Mouse (Mus musculus) embryo, embryonic 10.5 days (tissue): Measurements from ENCODE around the gene St6galnac5.

Experiments used
- DNase-seq: peaks from one replicate; pipeline ENCODE4 v3.0.0-alpha.2; 2015; ENCODE audit warnings: low spot score

Gene St6galnac5

DNA sequence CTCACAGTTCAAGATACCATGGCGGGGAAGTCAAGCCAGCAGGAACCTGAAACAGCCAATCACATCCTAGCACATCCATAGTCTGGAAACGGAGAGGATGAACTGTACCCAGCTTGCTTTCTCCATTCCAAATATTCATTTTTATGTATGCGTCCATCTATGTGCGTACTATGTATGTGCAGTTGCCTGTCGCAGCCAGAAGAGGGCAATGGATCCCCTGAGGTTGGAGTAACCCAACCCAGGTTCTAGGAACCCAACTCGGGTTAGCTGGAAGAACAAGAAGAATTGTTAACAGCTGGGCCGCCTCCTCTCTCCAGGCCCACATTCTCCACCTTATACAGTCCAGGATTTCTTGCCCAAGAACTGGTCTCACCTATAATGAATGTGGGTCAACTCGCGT is 31.1 kb downstream of the St6galnac5 start:
- DNase-seq = no peak

DNA sequence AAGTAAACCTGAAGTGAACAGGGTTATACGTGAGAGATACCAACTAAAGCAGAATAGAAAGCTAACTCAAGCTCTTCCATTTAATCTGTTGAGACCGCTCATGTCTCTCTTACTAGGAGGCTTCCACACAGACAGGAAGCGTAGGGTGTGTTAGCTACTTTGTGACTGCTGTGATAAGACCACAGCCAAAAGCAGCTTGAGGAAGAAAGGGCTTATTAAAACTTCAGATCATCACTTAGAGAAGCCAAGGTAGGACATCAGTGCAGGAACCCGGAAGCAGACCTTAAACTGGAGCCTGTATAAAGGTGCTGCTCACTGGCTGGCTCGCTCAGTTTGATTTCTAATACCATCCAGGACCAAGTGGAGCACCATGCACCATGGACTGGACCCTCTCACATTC is 31.7 kb downstream of the St6galnac5 start:
- DNase-seq = no peak

DNA sequence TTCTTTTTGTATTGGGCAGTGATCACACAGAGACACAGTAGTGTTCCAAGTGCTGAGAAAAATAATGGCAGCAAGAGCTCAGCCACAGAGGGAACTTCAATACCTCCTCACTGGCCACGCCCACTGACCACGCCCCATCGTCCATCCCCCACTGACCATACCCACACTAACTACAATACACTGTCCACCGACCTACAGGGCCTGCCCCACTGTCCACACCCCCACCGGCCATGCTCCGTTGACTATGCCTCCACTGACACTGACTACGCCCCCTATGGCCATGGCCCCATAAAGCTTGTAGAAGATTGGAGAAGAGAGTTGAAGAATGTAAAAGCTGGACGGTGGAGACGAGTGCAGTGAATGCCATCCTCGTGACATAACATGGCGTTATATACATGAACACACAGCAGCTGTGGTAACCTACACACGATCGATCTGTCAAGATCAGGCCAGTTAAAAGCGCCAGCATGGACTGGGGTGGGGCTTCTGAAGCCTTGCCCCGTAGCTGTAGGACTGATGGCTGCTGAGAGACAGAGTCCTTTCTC is 32.7 kb downstream of the St6galnac5 start:
- DNase-seq = no peak

DNA sequence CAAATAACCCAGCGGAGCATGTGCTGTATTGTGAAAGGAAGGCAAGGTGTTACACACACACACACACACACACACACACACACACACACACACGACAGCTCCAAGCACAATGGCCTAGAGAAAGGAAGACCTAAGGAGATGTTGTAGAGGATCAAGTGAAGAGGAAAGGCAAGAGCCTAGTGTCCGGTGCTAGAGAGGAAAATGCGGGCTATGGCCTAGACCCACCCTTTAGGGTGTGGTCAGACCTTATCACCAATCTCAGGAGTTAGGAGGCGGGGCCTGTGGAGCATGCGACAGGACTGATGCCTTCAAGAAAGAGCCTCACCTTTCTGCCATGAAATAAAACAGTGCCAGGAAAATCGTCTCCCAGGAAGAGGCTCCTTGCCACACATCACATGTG is 33.5 kb downstream of the St6galnac5 start:
- DNase-seq = no peak

DNA sequence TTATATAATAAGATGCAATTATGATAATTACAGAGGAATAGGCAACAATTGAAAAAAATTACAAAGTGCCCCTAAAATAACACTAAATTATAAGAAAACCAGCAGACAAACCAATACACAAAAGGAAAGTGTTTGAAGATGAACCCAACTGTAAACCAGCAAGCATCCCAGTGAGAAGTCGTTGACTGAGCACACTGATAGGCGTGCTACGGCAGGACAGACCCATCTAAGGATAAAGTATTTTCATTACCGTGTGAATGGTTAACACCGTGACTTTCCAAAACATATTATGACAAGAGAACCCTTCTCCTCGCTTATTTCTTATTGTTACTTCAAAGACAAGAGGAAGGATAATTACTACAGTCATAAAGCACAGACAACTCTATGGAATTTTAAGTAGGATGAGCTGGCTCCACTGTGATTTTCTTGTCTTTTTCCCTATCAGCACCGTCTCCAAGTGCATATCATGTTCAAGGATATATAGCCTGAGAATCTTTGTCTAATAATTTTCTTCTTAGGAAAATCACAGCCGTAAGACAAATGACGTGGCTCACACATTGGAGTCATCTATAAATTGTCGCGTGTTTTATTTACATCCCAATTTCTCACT is 34.9 kb downstream of the St6galnac5 start:
- DNase-seq = no peak

DNA sequence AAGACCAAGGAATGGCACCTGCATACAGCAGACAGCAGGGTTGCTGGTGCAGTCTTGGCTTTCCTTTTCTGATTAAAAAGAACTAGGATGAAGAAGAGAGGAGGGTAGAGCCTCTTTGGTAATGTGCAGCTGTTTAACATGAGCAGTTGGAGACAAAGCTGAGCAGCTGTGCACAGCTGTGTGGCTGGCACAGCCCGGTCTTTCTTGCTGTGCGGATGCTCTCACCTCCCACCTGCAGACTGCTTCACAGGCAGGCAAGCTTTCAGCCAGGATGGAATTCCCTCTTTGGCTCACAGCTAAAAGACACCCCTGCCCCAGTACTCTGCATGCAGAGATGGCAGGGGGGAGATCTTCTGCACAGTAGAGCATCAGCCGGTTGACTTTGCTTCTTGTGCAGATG is 37.3 kb downstream of the St6galnac5 start:
- no peak for DNase-seq

DNA sequence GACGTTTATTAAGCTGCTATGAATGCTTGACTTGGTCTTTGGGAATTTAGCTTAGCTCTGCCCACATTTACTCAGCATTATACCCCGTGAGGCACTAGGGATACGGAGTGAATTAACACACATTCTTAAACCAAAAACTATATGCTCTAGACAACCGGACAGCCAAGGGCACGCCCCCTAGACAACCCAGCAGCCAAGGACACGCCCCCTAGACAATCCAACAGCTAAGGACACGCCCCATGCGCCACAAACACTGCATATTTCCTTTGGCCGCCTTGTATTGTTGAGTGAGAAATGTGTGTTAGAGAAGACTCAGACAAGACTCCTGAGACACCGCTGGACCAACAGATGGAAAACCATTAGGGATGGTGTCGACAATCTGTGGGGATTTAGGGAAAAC is 39.1 kb downstream of the St6galnac5 start:
- DNase-seq = peak; percentile 44

DNA sequence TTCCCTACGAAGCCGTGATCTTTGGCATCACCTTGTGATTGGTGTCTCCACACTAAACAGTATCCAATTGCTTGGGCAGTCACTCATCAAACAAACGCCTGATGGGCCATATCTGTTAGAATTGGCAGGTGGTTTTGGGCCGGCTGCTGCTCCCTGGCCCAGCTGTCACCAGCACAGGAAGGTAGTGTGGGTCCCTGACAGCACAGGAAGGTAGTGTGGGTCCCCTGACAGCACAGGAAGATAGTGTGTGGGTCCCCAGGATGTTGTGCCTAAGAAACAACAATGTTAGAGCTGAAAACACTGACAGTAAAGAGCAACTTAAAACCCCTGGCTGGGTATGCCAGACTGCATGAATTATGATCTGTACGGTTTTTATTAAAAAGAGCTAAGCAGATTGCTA is 40.4 kb downstream of the St6galnac5 start:
- no peak for DNase-seq

DNA sequence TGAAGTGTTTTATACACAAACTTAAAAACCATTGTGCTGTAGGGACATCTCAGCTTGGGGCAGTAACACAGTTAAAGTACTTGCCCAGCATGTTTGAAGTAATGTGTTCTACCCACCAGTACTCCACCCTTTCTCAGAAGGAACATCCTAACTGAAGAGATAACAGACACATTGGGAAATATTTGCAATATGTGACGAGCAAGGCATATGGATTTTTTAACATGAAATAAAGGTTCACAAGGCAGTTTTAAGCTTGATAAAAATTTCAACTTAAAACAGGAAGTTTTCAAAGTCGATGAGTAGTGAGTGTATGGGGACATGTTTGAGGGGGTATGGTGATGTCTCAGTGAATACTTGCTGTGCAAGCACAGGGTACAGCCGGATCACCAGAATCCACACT is 45.7 kb downstream of the St6galnac5 start:
- no peak for DNase-seq

DNA sequence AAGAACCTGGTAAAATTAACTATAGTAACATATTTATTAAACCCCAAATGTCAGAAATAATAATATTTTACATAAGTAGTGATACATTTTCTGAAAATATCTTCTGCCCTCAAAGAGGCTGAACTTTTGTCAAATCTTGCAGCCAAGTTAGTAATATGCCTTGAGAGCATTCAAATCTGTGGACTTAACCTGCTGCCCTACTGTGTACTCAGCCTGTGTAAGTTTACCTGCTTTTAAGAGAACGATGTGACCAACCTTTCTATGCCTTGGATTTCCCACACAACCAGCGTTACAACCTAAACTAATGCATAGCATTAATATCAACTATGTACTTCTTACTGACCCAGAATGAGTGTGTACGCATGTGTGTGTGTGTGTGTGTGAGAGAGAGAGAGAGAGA is 48.3 kb downstream of the St6galnac5 start:
- no peak for DNase-seq

DNA sequence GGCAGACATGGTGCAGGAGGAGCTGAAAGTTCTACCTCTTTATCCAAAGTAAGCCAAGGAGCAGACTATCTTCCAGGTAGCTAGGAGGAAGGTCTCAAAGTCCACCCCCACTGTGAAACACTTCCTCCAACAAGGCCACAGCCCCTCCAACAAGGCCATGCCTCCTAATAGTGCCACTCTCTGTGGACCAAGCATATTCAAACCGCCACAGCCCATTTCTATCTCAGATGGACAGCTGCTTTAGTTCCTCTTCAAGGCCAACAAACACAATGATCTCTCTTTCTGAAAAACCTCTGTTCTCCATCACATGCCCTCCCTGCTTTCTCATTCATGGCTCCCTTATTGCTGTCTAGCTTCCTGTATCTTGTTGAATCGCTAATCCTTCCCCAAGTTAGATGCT is 49.5 kb downstream of the St6galnac5 start:
- no peak for DNase-seq

DNA sequence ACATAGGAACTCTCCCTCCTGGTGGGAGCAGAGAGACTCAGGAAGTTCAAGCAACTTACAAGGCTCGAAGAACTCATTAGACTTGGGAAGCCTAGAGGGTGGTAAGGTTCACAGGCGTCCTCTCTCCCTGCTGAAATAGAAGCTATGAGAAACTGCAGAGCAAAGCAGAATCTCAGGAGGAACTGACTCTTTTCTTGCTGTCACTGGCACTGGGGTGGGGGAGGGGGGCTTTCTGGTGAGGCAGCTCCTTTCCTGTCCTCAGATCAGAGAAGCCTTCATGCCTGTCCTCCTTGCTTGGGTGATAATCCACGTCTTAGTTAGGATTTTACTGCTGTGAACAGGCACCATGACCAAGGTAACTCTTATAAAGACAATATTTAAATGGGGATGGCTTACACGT is 50.0 kb downstream of the St6galnac5 start:
- DNase-seq = no peak

DNA sequence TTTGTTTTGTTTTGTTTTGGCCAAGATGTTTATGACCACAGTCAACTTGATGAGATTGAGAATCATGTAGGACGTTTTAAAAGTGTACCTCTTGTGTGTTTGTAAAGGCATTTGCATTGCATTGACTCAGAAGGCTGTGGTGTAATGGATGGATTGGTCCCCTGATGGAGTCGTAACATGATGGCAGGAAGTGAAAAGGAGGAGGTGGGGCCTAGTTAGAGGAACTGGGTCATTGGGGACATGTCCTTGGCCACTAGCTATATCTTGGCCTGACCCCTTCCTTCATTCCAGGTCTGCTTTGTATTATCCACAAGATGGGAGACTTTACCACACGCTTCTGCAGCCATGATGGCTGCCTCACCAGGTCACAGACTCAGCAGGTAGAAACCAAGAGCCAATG is 50.7 kb downstream of the St6galnac5 start:
- DNase-seq = no peak

DNA sequence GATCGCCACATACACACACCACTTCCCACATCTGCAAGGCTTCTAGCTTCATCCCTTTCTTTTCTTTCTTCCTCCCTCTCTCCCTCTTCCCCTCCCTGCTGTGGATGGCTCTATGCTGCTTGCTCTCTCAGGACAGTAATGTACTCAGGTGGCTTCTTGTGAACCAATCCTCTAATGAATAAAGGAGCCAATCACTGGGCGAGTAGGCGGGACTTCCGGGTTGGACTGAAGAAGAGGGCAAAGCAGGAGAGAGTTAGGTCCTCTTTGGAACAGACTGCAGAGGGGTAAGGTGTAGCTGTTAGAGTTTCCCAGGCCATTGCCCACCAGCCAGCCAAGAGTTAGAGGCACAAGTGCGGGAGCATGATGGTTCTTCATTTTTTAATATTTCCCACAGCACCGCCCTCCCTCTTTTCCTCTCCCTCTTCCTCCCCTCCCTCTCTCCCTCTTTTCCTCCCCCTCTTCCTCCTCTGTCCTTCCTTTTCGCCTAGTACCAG is 52.2 kb downstream of the St6galnac5 start:
- no peak for DNase-seq

DNA sequence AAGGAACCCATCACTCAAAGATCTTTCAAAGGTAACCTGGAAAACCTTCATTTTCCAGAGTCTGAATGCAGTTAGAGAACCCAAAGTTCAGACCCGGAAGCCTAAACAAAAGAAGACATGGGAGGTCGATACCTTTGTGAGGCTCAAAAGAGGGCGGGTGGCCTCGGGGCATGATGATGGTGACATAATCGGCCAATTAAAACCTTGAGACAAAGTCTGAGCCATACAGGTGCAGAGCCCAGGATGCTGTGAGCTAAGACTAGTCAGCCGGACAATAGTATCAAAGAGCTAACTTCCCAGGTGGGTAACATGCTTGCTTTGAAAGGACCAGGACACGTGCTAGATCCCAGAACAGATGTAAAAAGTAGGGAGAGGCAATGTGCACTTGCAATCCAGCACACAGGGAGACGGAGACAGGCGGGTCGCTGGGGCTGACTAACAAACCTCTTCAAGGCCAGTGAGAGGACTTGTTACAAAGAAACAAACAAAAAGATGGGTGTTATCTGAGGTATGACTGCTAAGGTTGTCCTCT is 52.7 kb downstream of the St6galnac5 start:
- no peak for DNase-seq

DNA sequence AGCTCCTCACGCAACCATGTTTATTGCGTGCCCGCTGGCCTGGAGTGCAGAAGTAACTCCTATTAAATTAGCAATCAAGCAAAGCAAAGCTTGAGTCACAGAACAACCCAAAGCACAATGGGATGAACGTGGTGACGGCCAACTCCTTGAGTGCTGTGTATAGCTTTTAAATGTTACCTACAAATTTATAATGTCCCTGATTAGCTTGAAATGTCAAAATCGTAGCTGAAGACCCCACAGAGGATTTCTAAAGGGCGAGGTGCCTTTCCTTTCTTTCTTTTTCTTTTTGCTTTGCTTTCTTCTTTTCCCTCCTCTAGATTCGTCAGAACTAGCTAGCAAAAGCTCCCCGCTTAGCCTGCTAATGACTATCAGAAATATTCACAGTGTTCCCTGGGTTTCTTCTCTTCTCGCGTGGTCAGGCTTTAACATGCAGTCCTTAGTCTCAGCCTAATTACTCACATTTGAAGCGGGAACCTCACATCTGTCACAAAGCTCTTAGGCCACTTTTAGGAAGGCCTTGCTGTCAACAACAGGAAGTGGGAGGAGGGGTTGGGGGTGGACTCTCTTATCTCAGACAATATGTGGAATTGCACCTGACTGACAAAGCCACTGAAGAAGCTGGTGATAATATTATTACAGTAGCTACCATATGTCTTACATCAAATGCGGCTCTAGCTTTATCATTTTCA is 53.6 kb downstream of the St6galnac5 start:
- DNase-seq = peak; percentile 53

DNA sequence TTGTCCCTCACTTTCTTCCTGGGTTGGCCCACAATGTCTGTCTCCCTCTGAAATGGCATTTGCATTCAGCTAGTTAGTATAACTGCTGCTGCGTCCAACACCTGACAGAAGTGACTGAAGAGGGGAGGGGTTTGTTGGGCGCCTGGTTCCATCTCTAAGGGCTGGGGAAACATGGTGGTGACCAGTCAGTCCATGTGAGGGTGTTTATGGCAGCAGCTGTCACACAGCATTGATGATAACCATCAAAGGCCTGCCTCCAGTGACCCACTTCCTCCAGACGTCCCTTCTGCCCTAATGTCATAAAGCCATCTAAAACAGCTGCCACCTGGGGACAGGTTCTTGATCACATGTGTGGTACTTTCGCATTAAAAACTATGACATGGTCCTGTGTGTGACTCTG is 55.9 kb downstream of the St6galnac5 start:
- no peak for DNase-seq

DNA sequence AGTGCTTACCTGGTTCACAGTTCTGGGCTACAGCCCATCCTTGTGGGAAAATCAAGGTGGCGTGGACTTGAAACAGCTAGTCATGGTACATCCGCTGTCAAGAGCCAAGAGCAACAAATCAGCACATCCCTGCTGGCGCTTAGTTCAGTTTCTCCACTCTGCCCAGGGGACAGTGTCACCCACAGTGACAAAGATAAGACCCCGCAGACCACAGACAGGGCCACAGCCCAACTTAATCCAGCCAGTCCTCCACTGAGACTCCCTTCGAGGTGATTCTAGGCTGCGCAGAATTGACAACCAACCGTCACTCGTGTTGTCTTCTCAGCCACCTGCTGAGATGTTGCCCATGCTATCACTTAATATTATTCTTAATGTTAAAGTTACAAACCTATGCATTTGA is 56.7 kb downstream of the St6galnac5 start:
- no peak for DNase-seq

DNA sequence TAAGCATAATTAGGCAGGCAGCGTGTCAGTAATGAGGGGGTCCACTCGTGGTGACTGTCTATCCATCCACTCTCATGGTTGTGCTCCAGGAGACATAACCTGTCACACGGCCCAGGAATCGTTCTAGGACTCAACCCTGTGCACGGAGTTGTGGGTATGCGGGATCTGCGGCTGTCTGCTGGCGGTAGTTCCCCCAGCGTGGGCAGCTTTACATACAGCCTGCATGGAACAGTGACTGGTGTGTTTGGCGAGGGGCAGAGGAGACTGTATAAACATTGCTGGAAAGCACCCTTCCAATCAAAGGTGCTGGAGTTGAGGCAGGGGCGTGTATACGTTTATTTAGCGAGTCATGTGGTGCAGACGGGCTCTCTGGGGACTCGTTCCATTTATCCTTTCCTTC is 58.5 kb downstream of the St6galnac5 start:
- DNase-seq = no peak

DNA sequence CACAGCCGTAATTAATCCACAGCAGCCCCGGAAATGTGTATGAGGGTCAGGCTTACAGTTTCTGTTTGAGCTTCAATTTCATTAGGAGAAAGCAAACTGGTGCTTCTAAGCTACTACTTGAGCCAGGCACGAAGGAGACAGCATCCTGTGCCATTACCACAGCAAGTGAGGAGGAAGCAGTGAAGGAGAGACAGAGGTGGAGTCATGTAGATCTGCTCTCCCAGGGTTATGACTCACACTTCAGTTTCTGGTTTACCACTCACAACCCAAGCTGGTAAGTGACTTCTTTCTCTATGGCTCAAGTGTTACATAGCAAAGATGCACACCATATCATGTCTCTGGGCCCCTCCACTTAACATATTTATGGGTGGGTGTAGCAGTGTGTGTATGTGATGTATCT is 61.7 kb downstream of the St6galnac5 start:
- no peak for DNase-seq

DNA sequence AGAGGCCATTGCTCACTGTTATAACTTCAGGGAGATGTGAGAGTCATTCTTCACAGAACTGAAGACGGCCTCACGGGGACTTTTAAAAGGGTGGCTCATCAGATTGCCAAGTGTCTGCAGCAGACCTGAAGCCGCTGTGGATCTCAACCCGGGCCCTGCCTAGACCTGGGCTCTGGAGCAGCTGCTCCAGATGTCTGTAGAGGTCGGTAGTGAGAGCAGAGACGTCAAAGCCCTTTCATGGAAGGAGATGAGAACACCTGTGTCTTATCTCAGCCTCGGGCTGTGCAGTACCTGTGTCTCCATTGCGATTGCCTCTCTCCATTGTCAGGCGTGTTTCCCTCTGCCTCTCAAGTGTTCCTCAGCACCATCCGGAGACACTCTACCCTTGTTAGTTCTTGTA is 62.9 kb downstream of the St6galnac5 start:
- no peak for DNase-seq

DNA sequence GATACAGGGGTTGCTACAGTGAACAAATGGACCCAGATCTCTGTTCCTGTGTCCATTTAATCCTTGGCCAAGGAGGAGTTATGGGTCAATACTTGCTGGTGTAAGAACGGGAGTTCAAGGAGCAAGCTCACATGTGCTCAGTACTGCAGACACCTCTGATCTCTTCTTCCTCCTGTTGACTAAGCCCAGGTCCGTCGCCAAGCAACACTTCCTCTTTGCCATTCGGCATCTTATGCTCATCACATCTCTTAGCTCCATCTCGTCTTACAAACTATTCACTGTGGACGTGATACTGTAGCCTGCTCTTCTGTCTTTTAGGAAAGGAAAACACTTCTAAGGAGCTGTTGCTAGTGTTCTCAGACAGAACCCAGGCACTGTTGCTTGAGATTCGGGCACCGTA is 64.5 kb downstream of the St6galnac5 start:
- no peak for DNase-seq

DNA sequence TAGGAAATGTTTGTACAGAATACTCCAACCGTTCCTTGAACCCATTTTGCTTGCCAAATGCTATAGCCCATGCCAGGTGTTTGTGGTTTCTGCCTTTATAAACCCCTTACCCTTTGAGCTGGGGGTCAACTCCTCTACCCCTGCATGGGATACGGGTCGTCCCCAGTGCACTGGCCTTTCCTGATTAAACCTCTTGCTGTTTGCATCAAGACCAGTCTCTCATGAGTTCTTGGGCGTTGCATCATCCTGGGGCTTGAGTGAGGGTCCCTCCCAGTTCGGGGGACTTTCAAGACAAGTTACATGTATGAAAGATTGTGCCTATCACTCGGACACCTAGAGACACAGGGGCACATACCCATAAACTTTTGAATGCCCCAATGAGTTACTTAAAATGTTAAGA is 67.7 kb downstream of the St6galnac5 start:
- no peak for DNase-seq

DNA sequence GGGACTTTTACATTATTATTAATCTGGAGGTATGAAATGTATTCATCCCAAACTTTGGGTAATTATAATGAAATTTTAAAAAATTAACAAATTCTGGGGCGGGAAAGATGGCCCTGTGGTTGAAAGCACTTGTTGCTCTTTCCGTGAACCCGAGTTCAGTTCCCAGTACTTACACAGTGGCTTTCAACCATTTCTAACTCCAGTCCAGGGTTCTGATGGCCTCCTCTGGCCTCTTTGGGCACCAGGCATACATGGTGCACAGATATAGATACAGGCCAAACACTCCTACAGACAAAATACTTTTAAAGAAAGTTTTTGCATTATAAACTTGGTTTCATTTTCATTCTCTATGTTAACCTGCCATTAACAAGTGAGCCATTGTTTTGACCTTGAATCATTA is 68.4 kb downstream of the St6galnac5 start:
- DNase-seq = no peak
